Mouse (Mus musculus): Measurements from ENCODE around the gene AL732309.1. TPM values are rescaled to one million over a fixed set of nuclear protein-coding genes. Genes with fewer than 3 reads are reported as not detected.

AL732309.1 gene
- total and polyA plus RNA-seq, 3 experiments, result 4.8 to 11.5 TPM; not detected in 1

DNA sequence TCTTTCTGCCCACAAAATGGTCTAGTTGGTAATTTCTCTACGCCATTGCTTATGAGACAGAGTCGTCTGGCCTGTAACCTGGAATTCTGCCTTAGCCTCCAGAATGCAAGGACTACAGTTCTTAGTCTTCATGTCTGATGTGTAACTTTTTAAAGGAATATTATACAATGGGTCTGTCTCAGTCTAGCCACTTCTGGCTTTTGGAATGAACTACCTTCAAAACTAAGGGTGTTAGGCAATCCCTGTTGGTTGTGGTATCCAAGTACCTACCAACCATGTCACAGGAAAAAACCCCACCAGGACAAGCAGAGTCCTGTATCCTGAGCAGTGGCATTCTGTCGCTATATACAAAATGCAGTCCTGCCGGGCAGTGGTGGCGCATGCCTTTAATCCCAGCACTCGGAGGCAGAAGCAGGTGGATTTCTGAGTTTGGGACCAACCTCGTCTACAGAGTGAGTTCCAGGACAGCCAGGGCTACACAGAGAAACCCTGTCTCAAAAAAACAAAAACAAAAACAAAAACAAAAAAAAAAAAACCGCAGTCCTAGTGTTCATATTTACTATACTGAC is 20.8 kb downstream of the AL732309.1 start:
- peaks cover 6 to 18% of the 10 kb centered on the region in 2 experiments; a peak in 3 of 4 replicates for H3K4me1 ChIP-seq (ENCODE audit: control insufficient read depth in 1 of 2, insufficient read depth in 2 of 2, low read length in 2 of 2)

DNA sequence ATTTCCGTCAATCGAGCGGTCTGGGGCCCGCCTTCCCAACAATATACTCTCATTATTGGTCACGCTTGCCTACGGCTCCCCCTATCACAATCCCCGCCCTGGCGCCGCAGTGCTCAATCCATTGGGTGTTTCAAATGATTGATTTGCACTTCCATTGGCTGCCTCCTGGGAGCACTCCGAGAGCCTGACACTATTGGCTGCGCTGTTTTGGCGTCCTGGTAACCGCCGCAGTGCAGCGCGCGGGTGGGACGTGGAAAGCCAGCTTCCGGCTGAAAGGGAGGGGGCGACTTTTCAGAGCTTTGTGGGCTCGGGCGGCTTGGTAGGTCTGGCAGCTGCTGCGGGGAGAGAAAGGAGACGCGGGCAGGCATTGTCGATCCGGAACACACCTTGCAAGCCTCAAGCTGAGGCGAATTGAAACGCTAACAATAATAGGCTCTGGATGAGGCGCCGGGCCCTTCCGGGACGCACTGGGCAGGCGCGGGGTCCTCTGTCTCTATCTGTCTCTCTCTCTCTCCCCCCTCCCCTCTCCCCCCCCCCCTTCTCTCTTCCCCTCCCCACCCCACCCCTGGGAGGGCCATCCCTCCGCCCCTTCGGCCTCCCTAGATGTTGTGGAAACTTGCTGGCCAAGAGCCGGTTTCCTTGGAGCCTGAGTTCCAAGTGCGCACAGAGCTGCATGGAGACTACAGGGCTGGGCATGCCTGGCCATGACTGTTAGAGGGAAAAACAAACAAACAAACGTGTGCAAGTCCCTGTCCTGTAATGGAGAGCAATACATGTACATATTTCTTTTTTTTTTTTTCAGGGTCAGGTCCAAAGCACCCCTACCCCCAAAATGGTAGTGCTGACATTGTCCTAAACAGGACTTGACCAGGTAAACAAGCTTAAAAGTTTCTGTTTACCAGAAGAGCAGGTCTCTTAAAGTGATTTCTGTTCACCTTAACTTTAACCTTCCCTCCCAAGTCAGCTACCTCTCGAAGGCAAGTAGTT is 21.6 kb downstream of the AL732309.1 start:
- H3K27ac ChIP-seq (ENCODE audit: control insufficient read depth, low read depth, low read length), result peak overlapping the region; percentile 100
- H3K9ac ChIP-seq (ENCODE audit: control insufficient read depth, low read depth, low read length, poor library complexity, severe bottlenecking), result peak overlapping the region; percentile 99
- H3K27me3 ChIP-seq (ENCODE audit: control insufficient read depth in 1 of 2, insufficient read depth in 2 of 2, low read length in 2 of 2), result no peaks in the 10 kb centered on the region
- peaks cover 6 to 18% of the 10 kb centered on the region in 2 experiments; a peak in 3 of 4 replicates for H3K4me1 ChIP-seq (ENCODE audit: control insufficient read depth in 1 of 2, insufficient read depth in 2 of 2, low read length in 2 of 2)
- peak; percentile 99 for DNase-seq (ENCODE audit: low read depth, low spot score)
- no peaks in the 10 kb centered on the region for H3K9me3 ChIP-seq (replicated peaks; ENCODE audit: insufficient read depth, low read length)
- H3K4me3 ChIP-seq (ENCODE audit: control insufficient read depth in 1 of 2, insufficient read depth in 1 of 2, low read depth in 2 of 2, low read length in 2 of 2), result peak overlapping the region; percentile 65 to 93
- H3K79me2 ChIP-seq (ENCODE audit: control insufficient read depth, insufficient read depth, low read length, poor library complexity), result peaks cover 17% of the 10 kb centered on the region
- H3K36me3 ChIP-seq (ENCODE audit: control insufficient read depth in 1 of 2, insufficient read depth in 2 of 2, low read length in 2 of 2), result peaks cover 6 to 8% of the 10 kb centered on the region in 2 experiments
- TF ChIP-seq ETS1 (IDR thresholded peaks at IDR 0.05; ENCODE audit: low read depth, low read length) (peak; percentile 8; the same call in 1 of the 2 replicates), JUND (IDR thresholded peaks at IDR 0.05; ENCODE audit: low read depth, low read length) (no peak), ZC3H11A (IDR thresholded peaks at IDR 0.05; ENCODE audit: low read depth, low read length) (no peak), USF1 (IDR thresholded peaks at IDR 0.05; ENCODE audit: low read depth, low read length) (0 out of 2 replicates have a peak, but pooled peaks have one; percentile 9), GATA1 (IDR thresholded peaks at IDR 0.05; ENCODE audit: low read depth, low read length) (0 out of 2 replicates have a peak, but pooled peaks have one; percentile 5), NRF1 (IDR thresholded peaks at IDR 0.05; ENCODE audit: insufficient read depth, low read depth, low read length, poor library complexity, severe bottlenecking) (peak; percentile 72), UBTF (IDR thresholded peaks at IDR 0.05; ENCODE audit: borderline replicate concordance, insufficient read depth, low read depth, low read length) (no peak), SIN3A (IDR thresholded peaks at IDR 0.05; ENCODE audit: low read length) (peak; percentile 59; the same call in 1 of the 2 replicates), TAL1 (IDR thresholded peaks at IDR 0.05; ENCODE audit: low read length) (no peak), USF2 (IDR thresholded peaks at IDR 0.05; ENCODE audit: borderline replicate concordance in 1 of 2, insufficient read depth in 1 of 2, low read depth in 1 of 2, low read length in 2 of 2) (no peak), RAD21 (IDR thresholded peaks at IDR 0.05; ENCODE audit: low read depth, low read length) (no peak), EP300 (IDR thresholded peaks at IDR 0.05; ENCODE audit: low read depth in 1 of 2, low read length in 2 of 2) (no peak), TBP (IDR thresholded peaks at IDR 0.05; ENCODE audit: low read depth, low read length) (no peak), POLR2AphosphoS5 (IDR thresholded peaks at IDR 0.05; ENCODE audit: borderline replicate concordance, low read depth, low read length) (no peak), MXI1 (IDR thresholded peaks at IDR 0.05; ENCODE audit: low read depth, low read length) (peak; percentile 74), CTCF (IDR thresholded peaks at IDR 0.05 in 2 of 3, conservative IDR thresholded peaks at IDR 0.05 in 1 of 3; ENCODE audit: control insufficient read depth in 1 of 3, insufficient read depth in 1 of 3, low read depth in 2 of 3, low read length in 3 of 3, poor library complexity in 1 of 3, severe bottlenecking in 1 of 3) (no peak), KAT2A (conservative IDR thresholded peaks at IDR 0.05; ENCODE audit: low read depth, low read length) (no peak; the same call in 1 of the 2 replicates), GABPA (IDR thresholded peaks at IDR 0.05; ENCODE audit: low read depth, low read length) (no peak), E2F4 (IDR thresholded peaks at IDR 0.05; ENCODE audit: borderline replicate concordance, low read depth, low read length) (no peak), TCF12 (IDR thresholded peaks at IDR 0.05; ENCODE audit: low read depth, low read length) (peak; percentile 12; the same call in 1 of the 2 replicates), POLR2A (IDR thresholded peaks at IDR 0.05; ENCODE audit: control insufficient read depth in 1 of 2, insufficient read depth in 1 of 2, low read depth in 1 of 2, low read length in 2 of 2, poor library complexity in 1 of 2) (no peak; a peak in 1 of 4 replicates), ZMIZ1 (IDR thresholded peaks at IDR 0.05; ENCODE audit: low read depth, low read length) (peak; percentile 53; the same call in 1 of the 2 replicates), MAFK (IDR thresholded peaks at IDR 0.05; ENCODE audit: borderline replicate concordance, low read depth, low read length) (no peak)

More for the DNA sequence above, 20.8 kb downstream of the AL732309.1 start:
- H3K27me3 ChIP-seq (ENCODE audit: control insufficient read depth in 1 of 2, insufficient read depth in 2 of 2, low read length in 2 of 2), result no peaks in the 10 kb centered on the region
- peak overlapping the region; percentile 58 to 93 for H3K4me3 ChIP-seq (ENCODE audit: control insufficient read depth in 1 of 2, insufficient read depth in 1 of 2, low read depth in 2 of 2, low read length in 2 of 2)
- peaks cover 17% of the 10 kb centered on the region for H3K79me2 ChIP-seq (ENCODE audit: control insufficient read depth, insufficient read depth, low read length, poor library complexity)
- TF ChIP-seq USF1 (IDR thresholded peaks at IDR 0.05; ENCODE audit: low read depth, low read length), result no peak
- TF ChIP-seq MAFK (IDR thresholded peaks at IDR 0.05; ENCODE audit: borderline replicate concordance, low read depth, low read length), result no peak
- no peak for TF ChIP-seq JUND (IDR thresholded peaks at IDR 0.05; ENCODE audit: low read depth, low read length)
- no peak for TF ChIP-seq MXI1 (IDR thresholded peaks at IDR 0.05; ENCODE audit: low read depth, low read length)
- no peak for TF ChIP-seq MAZ (IDR thresholded peaks at IDR 0.05; ENCODE audit: low read depth, low read length)
- TF ChIP-seq CTCF (IDR thresholded peaks at IDR 0.05 in 2 of 3, conservative IDR thresholded peaks at IDR 0.05 in 1 of 3; ENCODE audit: control insufficient read depth in 1 of 3, insufficient read depth in 1 of 3, low read depth in 2 of 3, low read length in 3 of 3, poor library complexity in 1 of 3, severe bottlenecking in 1 of 3), result no peak
- no peak for TF ChIP-seq ZKSCAN1 (IDR thresholded peaks at IDR 0.05; ENCODE audit: low read depth, low read length)
- no peak for TF ChIP-seq TBP (IDR thresholded peaks at IDR 0.05; ENCODE audit: low read depth, low read length)
- TF ChIP-seq ETS1 (IDR thresholded peaks at IDR 0.05; ENCODE audit: low read depth, low read length), result no peak
- TF ChIP-seq TAL1 (IDR thresholded peaks at IDR 0.05; ENCODE audit: low read length), result no peak
- DNase-seq (ENCODE audit: low read depth, low spot score), result no peak
- peak overlapping the region; percentile 99 for H3K9ac ChIP-seq (ENCODE audit: control insufficient read depth, low read depth, low read length, poor library complexity, severe bottlenecking)
- peaks cover 6 to 8% of the 10 kb centered on the region in 2 experiments for H3K36me3 ChIP-seq (ENCODE audit: control insufficient read depth in 1 of 2, insufficient read depth in 2 of 2, low read length in 2 of 2)
- no peaks in the 10 kb centered on the region for H3K9me3 ChIP-seq (replicated peaks; ENCODE audit: insufficient read depth, low read length)
- H3K27ac ChIP-seq (ENCODE audit: control insufficient read depth, low read depth, low read length), result peak overlapping the region; percentile 100
